Mouse (Mus musculus): ENCODE measurements around the gene Dock8. TPM values are rescaled to one million over a fixed set of nuclear protein-coding genes. Genes with fewer than 3 reads are reported as not detected.

Gene Dock8
- polyA plus RNA-seq, 1 experiment: 1.4 TPM

DNA sequence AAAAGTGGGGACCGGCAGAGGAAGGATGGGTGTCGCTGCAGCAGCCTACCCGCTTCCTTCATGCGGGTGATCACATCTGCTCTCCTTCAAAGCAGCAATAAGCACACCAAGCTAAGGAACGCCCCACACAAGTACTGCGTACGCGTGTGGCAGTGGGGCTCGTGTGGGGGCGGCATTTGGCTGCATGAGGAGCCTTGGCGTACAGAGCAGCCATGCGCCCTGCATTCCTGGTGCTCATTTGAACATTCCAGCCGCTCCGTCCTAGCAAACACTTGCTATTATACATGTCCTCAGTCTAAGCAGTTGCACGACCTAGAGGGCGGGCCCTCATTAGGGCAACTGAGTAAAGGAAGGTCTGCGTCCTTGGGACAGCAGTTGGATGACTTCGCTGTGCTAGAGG lies 188.3 kb downstream of the Dock8 start:
- H3K79me2 ChIP-seq (ENCODE audit: control insufficient read depth, insufficient read depth): no peaks in the 10 kb centered on the region
- H3K27me3 ChIP-seq (ENCODE audit: control insufficient read depth, insufficient read depth, insufficient read length): no peaks in the 10 kb centered on the region
- no peak overlapping the region for H3K4me2 ChIP-seq (ENCODE audit: low read depth)
- TF ChIP-seq MYOD1 (IDR thresholded peaks at IDR 0.05; ENCODE audit: control insufficient read depth in 1 of 3, insufficient read length in 2 of 3, low read depth in 2 of 3) (no peak), REST (IDR thresholded peaks at IDR 0.05; ENCODE audit: insufficient read depth, insufficient read length) (no peak), MYOG (IDR thresholded peaks at IDR 0.05; ENCODE audit: control insufficient read depth in 1 of 3, insufficient read depth in 1 of 3, insufficient read length in 2 of 3, low read depth in 2 of 3) (no peak), MAX (IDR thresholded peaks at IDR 0.05; ENCODE audit: low read depth) (no peak), POLR2AphosphoS2 (IDR thresholded peaks at IDR 0.05; ENCODE audit: insufficient read length, low read depth) (no peak), POLR2A (IDR thresholded peaks at IDR 0.05; ENCODE audit: insufficient read length, low read depth) (no peak), SRF (IDR thresholded peaks at IDR 0.05; ENCODE audit: control insufficient read depth, insufficient read length, low read depth) (no peak), USF1 (IDR thresholded peaks at IDR 0.05; ENCODE audit: low read depth) (no peak), TCF3 (IDR thresholded peaks at IDR 0.05; ENCODE audit: insufficient read length, low read depth) (no peak), E2F4 (IDR thresholded peaks at IDR 0.05; ENCODE audit: insufficient read depth) (no peak), TCF12 (IDR thresholded peaks at IDR 0.05; ENCODE audit: insufficient read depth, poor library complexity, severe bottlenecking) (no peak), CEBPB (IDR thresholded peaks at IDR 0.05; ENCODE audit: insufficient read depth, poor library complexity, severe bottlenecking) (no peak)
- H3ac ChIP-seq (ENCODE audit: control insufficient read depth, insufficient read length): no peak overlapping the region
- H3K4me3 ChIP-seq: no peak overlapping the region
- no peaks in the 10 kb centered on the region for H3K36me3 ChIP-seq (ENCODE audit: control insufficient read depth, insufficient read depth)

GRCm38 (mm10) chr19:25193751-25194150 lies 194.4 kb downstream of the Dock8 start:
- Histone ChIP-seq H3K4me3 (no peak overlapping the region), H3K79me2 (ENCODE audit: control insufficient read depth, insufficient read depth) (no peaks in the 10 kb centered on the region), H3K4me2 (ENCODE audit: low read depth) (no peak overlapping the region), H3K36me3 (ENCODE audit: control insufficient read depth, insufficient read depth) (no peaks in the 10 kb centered on the region), H3ac (ENCODE audit: control insufficient read depth, insufficient read length) (no peak overlapping the region), H3K27me3 (ENCODE audit: control insufficient read depth, insufficient read depth, insufficient read length) (no peaks in the 10 kb centered on the region)
- TF ChIP-seq TCF3 (IDR thresholded peaks at IDR 0.05; ENCODE audit: insufficient read length, low read depth) (no peak), MYOD1 (IDR thresholded peaks at IDR 0.05; ENCODE audit: control insufficient read depth in 1 of 3, insufficient read length in 2 of 3, low read depth in 2 of 3) (no peak), POLR2AphosphoS2 (IDR thresholded peaks at IDR 0.05; ENCODE audit: insufficient read length, low read depth) (no peak), USF1 (IDR thresholded peaks at IDR 0.05; ENCODE audit: low read depth) (no peak), REST (IDR thresholded peaks at IDR 0.05; ENCODE audit: insufficient read depth, insufficient read length) (no peak), SRF (IDR thresholded peaks at IDR 0.05; ENCODE audit: control insufficient read depth, insufficient read length, low read depth) (no peak)

GRCm38 (mm10) chr19:25200081-25200860 lies 200.9 kb downstream of the Dock8 start:
- TF ChIP-seq E2F4 (IDR thresholded peaks at IDR 0.05; ENCODE audit: insufficient read depth): no peak
- no peak for TF ChIP-seq MYOD1 (IDR thresholded peaks at IDR 0.05; ENCODE audit: control insufficient read depth in 1 of 3, insufficient read length in 2 of 3, low read depth in 2 of 3)
- no peak for TF ChIP-seq SRF (IDR thresholded peaks at IDR 0.05; ENCODE audit: control insufficient read depth, insufficient read length, low read depth)
- no peak for TF ChIP-seq REST (IDR thresholded peaks at IDR 0.05; ENCODE audit: insufficient read depth, insufficient read length)
- TF ChIP-seq CEBPB (IDR thresholded peaks at IDR 0.05; ENCODE audit: insufficient read depth, poor library complexity, severe bottlenecking): no peak
- TF ChIP-seq MAX (IDR thresholded peaks at IDR 0.05; ENCODE audit: low read depth): no peak
- TF ChIP-seq TCF3 (IDR thresholded peaks at IDR 0.05; ENCODE audit: insufficient read length, low read depth): no peak
- no peak for TF ChIP-seq USF1 (IDR thresholded peaks at IDR 0.05; ENCODE audit: low read depth)
- TF ChIP-seq MYOG (IDR thresholded peaks at IDR 0.05; ENCODE audit: control insufficient read depth in 1 of 3, insufficient read depth in 1 of 3, insufficient read length in 2 of 3, low read depth in 2 of 3): no peak
- no peak for TF ChIP-seq TCF12 (IDR thresholded peaks at IDR 0.05; ENCODE audit: insufficient read depth, poor library complexity, severe bottlenecking)
- no peak for TF ChIP-seq POLR2A (IDR thresholded peaks at IDR 0.05; ENCODE audit: insufficient read length, low read depth)
- no peak for TF ChIP-seq POLR2AphosphoS2 (IDR thresholded peaks at IDR 0.05; ENCODE audit: insufficient read length, low read depth)
- Histone ChIP-seq H3K4me3 (no peak overlapping the region), H3ac (ENCODE audit: control insufficient read depth, insufficient read length) (no peak overlapping the region), H3K27me3 (ENCODE audit: control insufficient read depth, insufficient read depth, insufficient read length) (no peaks in the 10 kb centered on the region), H3K79me2 (ENCODE audit: control insufficient read depth, insufficient read depth) (no peaks in the 10 kb centered on the region), H3K36me3 (ENCODE audit: control insufficient read depth, insufficient read depth) (no peaks in the 10 kb centered on the region), H3K4me2 (ENCODE audit: low read depth) (no peak overlapping the region)

DNA sequence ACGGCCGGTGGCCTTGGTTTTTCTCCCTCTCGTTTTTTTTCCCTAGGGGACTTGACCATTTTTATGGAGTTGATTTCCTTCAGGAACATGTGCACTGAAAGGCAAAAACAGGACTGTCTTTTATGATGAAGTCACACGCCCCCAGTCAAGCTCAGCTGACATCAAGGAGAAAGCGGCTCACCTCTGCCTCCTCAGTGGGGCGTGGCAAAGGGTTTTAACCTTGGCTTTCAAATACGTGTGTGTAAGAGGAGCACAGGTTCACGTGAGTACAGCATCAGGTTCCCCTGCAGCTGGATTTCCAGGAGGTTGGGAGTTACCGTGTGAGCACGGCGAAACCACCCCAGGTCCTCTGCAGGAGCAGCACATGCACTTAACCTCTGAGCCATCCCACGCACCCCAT lies 203.7 kb downstream of the Dock8 start:
- no peak overlapping the region for H3K4me3 ChIP-seq
- no peaks in the 10 kb centered on the region for H3K36me3 ChIP-seq (ENCODE audit: control insufficient read depth, insufficient read depth)
- TF ChIP-seq REST (IDR thresholded peaks at IDR 0.05; ENCODE audit: insufficient read depth, insufficient read length) (no peak), TCF3 (IDR thresholded peaks at IDR 0.05; ENCODE audit: insufficient read length, low read depth) (no peak), USF1 (IDR thresholded peaks at IDR 0.05; ENCODE audit: low read depth) (no peak), SRF (IDR thresholded peaks at IDR 0.05; ENCODE audit: control insufficient read depth, insufficient read length, low read depth) (no peak), E2F4 (IDR thresholded peaks at IDR 0.05; ENCODE audit: insufficient read depth) (no peak), MYOG (IDR thresholded peaks at IDR 0.05; ENCODE audit: control insufficient read depth in 1 of 3, insufficient read depth in 1 of 3, insufficient read length in 2 of 3, low read depth in 2 of 3) (no peak), POLR2AphosphoS2 (IDR thresholded peaks at IDR 0.05; ENCODE audit: insufficient read length, low read depth) (no peak), MYOD1 (IDR thresholded peaks at IDR 0.05; ENCODE audit: control insufficient read depth in 1 of 3, insufficient read length in 2 of 3, low read depth in 2 of 3) (no peak), CEBPB (IDR thresholded peaks at IDR 0.05; ENCODE audit: insufficient read depth, poor library complexity, severe bottlenecking) (no peak), MAX (IDR thresholded peaks at IDR 0.05; ENCODE audit: low read depth) (no peak), POLR2A (IDR thresholded peaks at IDR 0.05; ENCODE audit: insufficient read length, low read depth) (no peak)
- no peak overlapping the region for H3ac ChIP-seq (ENCODE audit: control insufficient read depth, insufficient read length)
- H3K79me2 ChIP-seq (ENCODE audit: control insufficient read depth, insufficient read depth): no peaks in the 10 kb centered on the region
- no peak overlapping the region for H3K4me2 ChIP-seq (ENCODE audit: low read depth)
- no peaks in the 10 kb centered on the region for H3K27me3 ChIP-seq (ENCODE audit: control insufficient read depth, insufficient read depth, insufficient read length)

Measured in myocyte (in vitro differentiated cells).